Mouse (Mus musculus) ovary, postnatal 10 days (tissue): ENCODE measurements around the gene Ncbp1.
"Not testable (repeated sequence)": the region's sequence is repeated elsewhere in the genome, so short reads cannot be mapped to it uniquely, and the experiment has no call there.

Experiments used
- DNase-seq: peaks from one replicate; pipeline ENCODE4 v3.0.0; 2022; ENCODE audit warnings: low spot score

Ncbp1 gene

GRCm38 (mm10) chr4:46129311-46130004 lies 9.0 kb upstream of the Ncbp1 start:
- DNase-seq: no peak

- no peak for DNase-seq
Measured at GRCm38 (mm10) chr4:46130221-46130620, 8.2 kb upstream of the Ncbp1 start.

- DNase-seq: no peak
Measured at GRCm38 (mm10) chr4:46131791-46132190, 6.6 kb upstream of the Ncbp1 start.

- DNase-seq: no peak
Measured at GRCm38 (mm10) chr4:46137629-46138286, 655 bp upstream of the Ncbp1 start.

GRCm38 (mm10) chr4:46144323-46144722 lies 5.9 kb downstream of the Ncbp1 start:
- no peak for DNase-seq

GRCm38 (mm10) chr4:46146881-46147280 lies 8.5 kb downstream of the Ncbp1 start:
- DNase-seq: no peak

GRCm38 (mm10) chr4:46151903-46152544 lies 13.6 kb downstream of the Ncbp1 start:
- DNase-seq: no peak

- DNase-seq: no peak
Measured at GRCm38 (mm10) chr4:46164027-46164426, 25.6 kb downstream of the Ncbp1 start.

- no peak for DNase-seq
Measured at GRCm38 (mm10) chr4:46165831-46166230, 27.4 kb downstream of the Ncbp1 start.

- no peak for DNase-seq
Measured at GRCm38 (mm10) chr4:46171761-46172160, 33.3 kb downstream of the Ncbp1 start.

- DNase-seq: no peak
Measured at GRCm38 (mm10) chr4:46176313-46176712, 37.9 kb downstream of the Ncbp1 start.

- DNase-seq: no peak
Measured at GRCm38 (mm10) chr4:46177018-46177417, 38.6 kb downstream of the Ncbp1 start.

- DNase-seq: no peak
Measured at GRCm38 (mm10) chr4:46177496-46177895, 39.1 kb downstream of the Ncbp1 start.

- no peak for DNase-seq
Measured at GRCm38 (mm10) chr4:46181168-46181567, 42.8 kb downstream of the Ncbp1 start.

GRCm38 (mm10) chr4:46182181-46182580 lies 43.8 kb downstream of the Ncbp1 start:
- no peak for DNase-seq

- DNase-seq: no peak
Measured at GRCm38 (mm10) chr4:46185423-46185822, 47.0 kb downstream of the Ncbp1 start.

- DNase-seq: no peak
Measured at GRCm38 (mm10) chr4:46185890-46186289, 47.5 kb downstream of the Ncbp1 start.

- DNase-seq: no peak
Measured at GRCm38 (mm10) chr4:46186466-46186865, 48.1 kb downstream of the Ncbp1 start.

- DNase-seq: not testable (repeated sequence)
Measured at GRCm38 (mm10) chr4:46192011-46192410, 53.6 kb downstream of the Ncbp1 start.

- peak; percentile 75 for DNase-seq
Measured at GRCm38 (mm10) chr4:46195781-46196487, 57.5 kb downstream of the Ncbp1 start, which contains the start of gene Xpa. TSS of gene Xpa (minus strand) at chr4:46196311.

- no peak for DNase-seq
Measured at GRCm38 (mm10) chr4:46196513-46196912, 58.1 kb downstream of the Ncbp1 start.

- DNase-seq: no peak
Measured at GRCm38 (mm10) chr4:46198064-46198463, 59.7 kb downstream of the Ncbp1 start.
